ENCODE assay signal across 9 mouse cellular contexts in genomic region chr10:71361836-71362562, GRCm38 (mm10). TPM values are rescaled to one million over a fixed set of nuclear protein-coding genes. Genes with fewer than 3 reads are reported as not detected.
DNase-seq lines count a peak whose midpoint lies in the region; ATAC-seq and TF ChIP-seq lines count a peak whose summit lies in the region.
"Had no signal": no experiment of that assay in that cellular context is flagged by ENCODE, and none has a peak within 500 bp of the region (broad histone marks: within the 10 kb centered on the region; RNA-seq: fewer than 3 reads in every experiment).

No protein-coding gene starts in this region.

- no peak for TF ChIP-seq CTCF in thymus, adult 2 months (IDR thresholded peaks at IDR 0.05; ENCODE audit: borderline replicate concordance, control insufficient read depth, extremely low read depth, insufficient read depth, low read length, poor library complexity)
- TF ChIP-seq CTCF in forebrain, postnatal 0 days (IDR thresholded peaks at IDR 0.05; ENCODE audit: low read depth), result no peak

- WGBS in thymus, adult 2 months, result 69% methylated on average over 18 of the region's 18 CpGs
- 17% methylated on average over 18 of the region's 18 CpGs for WGBS in forebrain, postnatal 0 days
- 38% methylated on average over 18 of the region's 18 CpGs for WGBS in intestine, embryonic 16.5 days
- 23% methylated on average over 18 of the region's 18 CpGs for WGBS in midbrain, embryonic 13.5 days

- 0 out of 2 replicates have a peak, but pooled peaks cover 5% of the 10 kb centered on the region for H3K36me3 ChIP-seq in thymus, adult 2 months (ENCODE audit: control insufficient read depth, insufficient read depth, low read length)
- peaks cover 12% of the 10 kb centered on the region; the same call in 1 of the 2 replicates for H3K36me3 ChIP-seq in forebrain, postnatal 0 days (ENCODE audit: insufficient read depth)
- peaks cover 3% of the 10 kb centered on the region; the same call in 1 of the 2 replicates for H3K36me3 ChIP-seq in intestine, embryonic 16.5 days (ENCODE audit: control insufficient read depth, insufficient read depth, low read length)
- H3K36me3 ChIP-seq in midbrain, embryonic 13.5 days, result peaks cover 14% of the 10 kb centered on the region

- H3K4me1 ChIP-seq in thymus, adult 2 months (replicated peaks; ENCODE audit: control insufficient read depth, insufficient read depth, low read length), result peaks cover 9% of the 10 kb centered on the region
- no peaks in the 10 kb centered on the region for H3K4me1 ChIP-seq in forebrain, postnatal 0 days (ENCODE audit: insufficient read depth)
- H3K4me1 ChIP-seq in intestine, embryonic 16.5 days (ENCODE audit: control insufficient read depth, insufficient read depth, low read length), result peaks cover 8% of the 10 kb centered on the region
- H3K4me1 ChIP-seq in midbrain, embryonic 13.5 days (replicated peaks), result peaks cover 15% of the 10 kb centered on the region

- no peak for TF ChIP-seq POLR2A in thymus, adult 2 months (IDR thresholded peaks at IDR 0.05; ENCODE audit: control insufficient read depth, extremely low read depth, insufficient read depth, low read length, poor library complexity)

- no peak overlapping the region for H3K4me3 ChIP-seq in thymus, adult 2 months (ENCODE audit: control insufficient read depth, insufficient read depth, low read length)
- no peak overlapping the region for H3K4me3 ChIP-seq in forebrain, postnatal 0 days (ENCODE audit: low read depth, low read length)
- no peak overlapping the region for H3K4me3 ChIP-seq in intestine, embryonic 16.5 days (ENCODE audit: low read length)
- H3K4me3 ChIP-seq in midbrain, embryonic 13.5 days (replicated peaks), result no peak overlapping the region
- H3K4me3 ChIP-seq: myocyte had no signal

- H3K9me3 ChIP-seq in forebrain, postnatal 0 days (ENCODE audit: low read length), result no peaks in the 10 kb centered on the region
- H3K9me3 ChIP-seq in intestine, embryonic 16.5 days (ENCODE audit: control insufficient read depth, low read length), result no peaks in the 10 kb centered on the region
- H3K9me3 ChIP-seq in midbrain, embryonic 13.5 days, result no peaks in the 10 kb centered on the region

- intact Hi-C loops in left cerebral cortex, postnatal 36 days (cut with DNase I), result no loop called here

- H3K4me2 ChIP-seq in forebrain, postnatal 0 days (ENCODE audit: low read depth), result peak overlapping the region; percentile 19; the same call in 1 of the 2 replicates
- 0 out of 2 replicates have a peak overlapping the region, but pooled peaks have one; percentile 17 for H3K4me2 ChIP-seq in intestine, embryonic 16.5 days (ENCODE audit: low read depth, low read length)
- peak overlapping the region; percentile 21 for H3K4me2 ChIP-seq in midbrain, embryonic 13.5 days (replicated peaks)

- ATAC-seq in forebrain, postnatal 0 days, result no peak
- no peak for ATAC-seq in intestine, embryonic 16.5 days
- ATAC-seq in midbrain, embryonic 13.5 days, result 0 out of 2 replicates have a peak, but pooled peaks have one; percentile 54
- no peak for ATAC-seq in megakaryocyte-erythroid progenitor cell, adult 5-6 weeks (replicated peaks; ENCODE audit: low FRiP score, low TSS enrichment, poor library complexity, severe bottlenecking)

- no peak for DNase-seq in thymus, adult 2 months
- DNase-seq in thymus, adult 18-20 months, result no peak
- no peak for DNase-seq in forebrain, postnatal 0 days
- no peak for DNase-seq in layer of hippocampus, adult 18-20 months (ENCODE audit: low spot score in 2 of 2)
- no peak for DNase-seq in left cerebral cortex, postnatal 36 days (ENCODE audit: low spot score in 2 of 2)

- no peaks in the 10 kb centered on the region for H3K27me3 ChIP-seq in thymus, adult 2 months (ENCODE audit: control insufficient read depth, insufficient read depth, low read length)
- H3K27me3 ChIP-seq in forebrain, postnatal 0 days (ENCODE audit: insufficient read depth, low read length), result no peaks in the 10 kb centered on the region
- no peaks in the 10 kb centered on the region for H3K27me3 ChIP-seq in intestine, embryonic 16.5 days (replicated peaks; ENCODE audit: control insufficient read depth, insufficient read depth, low read length)
- no peaks in the 10 kb centered on the region for H3K27me3 ChIP-seq in midbrain, embryonic 13.5 days

- no peak overlapping the region for H3K9ac ChIP-seq in forebrain, postnatal 0 days
- peak overlapping the region; percentile 24; the same call in 1 of the 2 replicates for H3K9ac ChIP-seq in intestine, embryonic 16.5 days (ENCODE audit: low read depth, low read length)
- H3K9ac ChIP-seq in midbrain, embryonic 13.5 days (replicated peaks), result 0 out of 2 replicates have a peak overlapping the region, but pooled peaks have one; percentile 29

- H3K27ac ChIP-seq in thymus, adult 2 months (ENCODE audit: control insufficient read depth, insufficient read depth, low read length), result 0 out of 2 replicates have a peak overlapping the region, but pooled peaks have one; percentile 26
- no peak overlapping the region for H3K27ac ChIP-seq in forebrain, postnatal 0 days (ENCODE audit: low read depth, low read length)
- no peak overlapping the region for H3K27ac ChIP-seq in intestine, embryonic 16.5 days (ENCODE audit: low read length)
- no peak overlapping the region for H3K27ac ChIP-seq in midbrain, embryonic 13.5 days

RNA-seq across cellular contexts. Expression of gene Ipmk, which starts 14.4 kb away (rescaled TPM):
- polyA plus RNA-seq in thymus, adult 2 months (2012; rRNA removed), result 9.8 and 14.4 TPM in 2 replicates
- 19.3 and 26.1 TPM in 2 replicates for total RNA-seq in forebrain, postnatal 0 days (2014; rRNA removed)
- 10.9 and 12.5 TPM in 2 replicates for polyA plus RNA-seq in forebrain, postnatal 0 days (2015; fragmentation: Nextera tagmentation; extraction: Ambion mirVana)
- polyA plus RNA-seq in intestine, embryonic 16.5 days (2015; fragmentation: Nextera tagmentation; extraction: Ambion mirVana), result 25.4 and 32.6 TPM in 2 replicates
- polyA plus RNA-seq in midbrain, embryonic 13.5 days (2015; fragmentation: Nextera tagmentation; extraction: Ambion mirVana), result 16.3 and 17.7 TPM in 2 replicates
- 26.2 and 37.2 TPM in 2 replicates for total RNA-seq in megakaryocyte-erythroid progenitor cell, adult 5-6 weeks (2014; fragmentation: Nextera tagmentation)
- total RNA-seq in megakaryocyte-erythroid progenitor cell, adult 5-6 weeks (2017), result 42.3 and 49.0 TPM in 2 replicates
- total RNA-seq in layer of hippocampus, adult 18-20 months (2021), result 10 to 100 TPM; 42.7 to 44.3 TPM
- 10 to 100 TPM; 29.7 to 30.3 TPM for total RNA-seq in left cerebral cortex, postnatal 36 days (2021)

RNA-seq across cellular contexts. Expression of gene Cisd1, which starts 17.2 kb away (rescaled TPM):
- polyA plus RNA-seq in thymus, adult 2 months (2012; rRNA removed), result 34.2 and 35.1 TPM in 2 replicates
- 128 and 160 TPM in 2 replicates for total RNA-seq in forebrain, postnatal 0 days (2014; rRNA removed)
- 346 and 354 TPM in 2 replicates for polyA plus RNA-seq in forebrain, postnatal 0 days (2015; fragmentation: Nextera tagmentation; extraction: Ambion mirVana)
- 125 and 134 TPM in 2 replicates for polyA plus RNA-seq in intestine, embryonic 16.5 days (2015; fragmentation: Nextera tagmentation; extraction: Ambion mirVana)
- 222 and 228 TPM in 2 replicates for polyA plus RNA-seq in midbrain, embryonic 13.5 days (2015; fragmentation: Nextera tagmentation; extraction: Ambion mirVana)
- total RNA-seq in megakaryocyte-erythroid progenitor cell, adult 5-6 weeks (2014; fragmentation: Nextera tagmentation), result 65.6 and 69.4 TPM in 2 replicates
- 19.8 and 20.6 TPM in 2 replicates for total RNA-seq in megakaryocyte-erythroid progenitor cell, adult 5-6 weeks (2017)
- total RNA-seq in layer of hippocampus, adult 18-20 months (2021), result 100 to 1,000 TPM; 125 to 134 TPM
- total RNA-seq in left cerebral cortex, postnatal 36 days (2021), result 100 to 1,000 TPM; 120 to 139 TPM
